Mouse (Mus musculus) heart, postnatal 14 days (tissue): ENCODE data around the gene Cyp3a16. TPM values are rescaled to one million over a fixed set of nuclear protein-coding genes. Genes with fewer than 3 reads are reported as not detected.
"Not testable (repeated sequence)": the region's sequence is repeated elsewhere in the genome, so short reads cannot be mapped to it uniquely, and the experiment has no call there.

Source experiments
- DNase-seq, 2 experiments: peaks; one replicate each; pipeline ENCODE4 v3.0.0; 2021 to 2022
- intact Hi-C: fragments of 180-260 bp; cut with DNase I; formaldehyde crosslinking; loops from one replicate; pipeline ENCODE4 v1.15.1; 2025
- long read RNA-seq, 2 experiments: library from polyadenylated mRNA; stranded (forward); transcript quantifications; one replicate each; pipeline ENCODE4 v2.0.0; 2021
- total RNA-seq, 2 experiments: library from RNA; stranded (reverse); gene quantifications; 2 replicates each; pipeline ENCODE4 v1.2.3; 2021

Cyp3a16 gene
- total RNA-seq: not detected
- long read RNA-seq, experiment 1: 0 reads
- long read RNA-seq, experiment 2: 0 reads

- intact Hi-C loops: loop anchor here (10.0 kb wide), 1 partner anchor 165 kb away; no protein-coding TSS in a partner anchor
- DNase-seq: not testable (repeated sequence)
Observed at GRCm38 (mm10) chr5:145469623-145470022, at the start of gene Cyp3a16. Gene Cyp3a16 (minus strand): TSS chr5:145469723.

GRCm38 (mm10) chr5:145490300-145490699 lies 20.8 kb upstream of the Cyp3a16 start:
- intact Hi-C loops: no loop called here
- DNase-seq: no peak

GRCm38 (mm10) chr5:145464304-145465088 lies 5.0 kb downstream of the Cyp3a16 start:
- no peak for DNase-seq
- intact Hi-C loops: no loop called here

- no peak for DNase-seq
- intact Hi-C loops: no loop called here
Observed at GRCm38 (mm10) chr5:145462321-145462720, 7.2 kb downstream of the Cyp3a16 start.

- intact Hi-C loops: no loop called here
Observed at GRCm38 (mm10) chr5:145454389-145454788, 15.1 kb downstream of the Cyp3a16 start.

GRCm38 (mm10) chr5:145433688-145434087 lies 35.8 kb downstream of the Cyp3a16 start:
- no peak for DNase-seq

More at GRCm38 (mm10) chr5:145454389-145454788, 15.1 kb downstream of the Cyp3a16 start:
- no peak for DNase-seq

GRCm38 (mm10) chr5:145431004-145431403 lies 38.5 kb downstream of the Cyp3a16 start:
- intact Hi-C loops: no loop called here
- DNase-seq: no peak

More at GRCm38 (mm10) chr5:145433688-145434087, 35.8 kb downstream of the Cyp3a16 start:
- intact Hi-C loops: no loop called here

GRCm38 (mm10) chr5:145422287-145422686 lies 47.2 kb downstream of the Cyp3a16 start:
- DNase-seq: no peak
- intact Hi-C loops: no loop called here

- intact Hi-C loops, DNase-seq: not testable (repeated sequence)
Observed at GRCm38 (mm10) chr5:145415416-145415815, 54.1 kb downstream of the Cyp3a16 start.

Other genes with a start within 250 kb of the Cyp3a16 start
- gene Zfp655, start 238.0 kb downstream of the Cyp3a16 start, total RNA-seq: 10 to 100 TPM; 28.3 to 31.9 TPM
- gene Zscan25, start 189.2 kb downstream of the Cyp3a16 start, total RNA-seq: 10 to 100 TPM; 11.0 to 13.9 TPM
- not detected for gene Cyp3a57, start 124.4 kb downstream of the Cyp3a16 start, total RNA-seq
- gene Cyp3a41b, start 115.0 kb upstream of the Cyp3a16 start, total RNA-seq: not detected